ENCODE assay signal across 19 mouse cellular contexts in genomic region chr6:48684806-48685205, GRCm38 (mm10). TPM values are rescaled to one million over a fixed set of nuclear protein-coding genes. Genes with fewer than 3 reads are reported as not detected.
DNase-seq lines count a peak whose midpoint lies in the region; ATAC-seq and TF ChIP-seq lines count a peak whose summit lies in the region.
"Had no signal": no experiment of that assay in that cellular context is flagged by ENCODE, and none has a peak within 500 bp of the region (broad histone marks: within the 10 kb centered on the region; RNA-seq: fewer than 3 reads in every experiment).

No protein-coding gene starts in this region.

- DNase-seq in gastrocnemius, adult 2 months: no peak
- DNase-seq in gastrocnemius, adult 8-10 months (ENCODE audit: low spot score in 2 of 2): no peak
- no peak for DNase-seq in kidney, adult 18-20 months
- peak; percentile 6 for DNase-seq in neural tube, embryonic 10.5 days (ENCODE audit: extremely low spot score, low spot score)
- DNase-seq in layer of hippocampus, adult 8-10 months (ENCODE audit: low spot score in 2 of 2): no peak
- DNase-seq: cerebellum, adult 11-12 months; right cerebral cortex, postnatal 25 days had no signal

- no peaks in the 10 kb centered on the region for H3K27me3 ChIP-seq in kidney, embryonic 15.5 days
- no peaks in the 10 kb centered on the region for H3K27me3 ChIP-seq in neural tube, embryonic 15.5 days (replicated peaks)
- H3K27me3 ChIP-seq in intestine, postnatal 0 days (replicated peaks; ENCODE audit: control insufficient read depth, insufficient read depth, low read length): no peaks in the 10 kb centered on the region
- H3K27me3 ChIP-seq: stomach, embryonic 15.5 days had no signal

- peak; percentile 6; the same call in 1 of the 2 replicates for TF ChIP-seq CTCF in gastrocnemius, adult 2 months (IDR thresholded peaks at IDR 0.05)
- TF ChIP-seq CTCF in intestine, postnatal 0 days (IDR thresholded peaks at IDR 0.05; ENCODE audit: low read depth): 0 out of 2 replicates have a peak, but pooled peaks have one; percentile 5

- H3K4me1 ChIP-seq in kidney, embryonic 15.5 days: no peaks in the 10 kb centered on the region
- no peaks in the 10 kb centered on the region for H3K4me1 ChIP-seq in neural tube, embryonic 15.5 days
- no peaks in the 10 kb centered on the region for H3K4me1 ChIP-seq in intestine, postnatal 0 days (replicated peaks; ENCODE audit: control insufficient read depth, insufficient read depth, low read length)
- H3K4me1 ChIP-seq: hindbrain, embryonic 10.5 days; stomach, embryonic 15.5 days had no signal

- H3K4me3 ChIP-seq in gastrocnemius, adult 2 months: peak overlapping the region; percentile 61
- peak overlapping the region; percentile 29 for H3K4me3 ChIP-seq in kidney, embryonic 15.5 days (replicated peaks)
- no peak overlapping the region for H3K4me3 ChIP-seq in neural tube, embryonic 15.5 days (replicated peaks)
- no peak overlapping the region for H3K4me3 ChIP-seq in intestine, postnatal 0 days (ENCODE audit: low read depth, low read length)
- H3K4me3 ChIP-seq: hindbrain, embryonic 10.5 days; myocyte; stomach, embryonic 15.5 days had no signal

- no peaks in the 10 kb centered on the region for H3K36me3 ChIP-seq in kidney, embryonic 15.5 days
- H3K36me3 ChIP-seq in neural tube, embryonic 15.5 days: no peaks in the 10 kb centered on the region
- no peaks in the 10 kb centered on the region for H3K36me3 ChIP-seq in intestine, postnatal 0 days (ENCODE audit: control insufficient read depth, insufficient read depth)
- H3K36me3 ChIP-seq: hindbrain, embryonic 10.5 days; stomach, embryonic 15.5 days had no signal

- peak overlapping the region; percentile 77 for H3K27ac ChIP-seq in gastrocnemius, adult 2 months
- H3K27ac ChIP-seq in kidney, embryonic 15.5 days: peak overlapping the region; percentile 60
- H3K27ac ChIP-seq in neural tube, embryonic 15.5 days (replicated peaks): no peak overlapping the region
- no peak overlapping the region; the same call in 1 of the 2 replicates for H3K27ac ChIP-seq in intestine, postnatal 0 days (ENCODE audit: low read depth, low read length)
- H3K27ac ChIP-seq: hindbrain, embryonic 10.5 days; stomach, embryonic 15.5 days had no signal

- no peak overlapping the region for H3K9ac ChIP-seq in kidney, embryonic 15.5 days
- H3K9ac ChIP-seq in neural tube, embryonic 15.5 days (replicated peaks): no peak overlapping the region
- H3K9ac ChIP-seq in intestine, postnatal 0 days (ENCODE audit: low read depth, low read length): no peak overlapping the region
- H3K9ac ChIP-seq: stomach, embryonic 15.5 days had no signal

- 54% methylated on average over 4 of the region's 4 CpGs for WGBS in kidney, embryonic 15.5 days
- WGBS in neural tube, embryonic 15.5 days: 75% methylated on average over 4 of the region's 4 CpGs
- WGBS in intestine, postnatal 0 days: 69% methylated on average over 4 of the region's 4 CpGs

- 0 out of 2 replicates have a peak overlapping the region, but pooled peaks have one; percentile 12 for H3K4me2 ChIP-seq in kidney, embryonic 15.5 days
- no peak overlapping the region for H3K4me2 ChIP-seq in neural tube, embryonic 15.5 days
- H3K4me2 ChIP-seq in intestine, postnatal 0 days (replicated peaks; ENCODE audit: low read depth): 0 out of 2 replicates have a peak overlapping the region, but pooled peaks have one; percentile 17
- H3K4me2 ChIP-seq: midbrain, embryonic 11.5 days; stomach, embryonic 15.5 days had no signal

- ATAC-seq in kidney, embryonic 15.5 days (replicated peaks; ENCODE audit: low FRiP score): no peak
- no peak for ATAC-seq in neural tube, embryonic 15.5 days (ENCODE audit: low FRiP score)
- ATAC-seq in intestine, postnatal 0 days: no peak
- ATAC-seq: forebrain, embryonic 14.5 days had no signal

- intact Hi-C loops in gastrocnemius, adult 2 months (cut with DNase I): loop anchor here (10.0 kb wide), 1 partner anchor 60 kb away; the partner anchor contains the start of gene Gimap5

- no peaks in the 10 kb centered on the region for H3K9me3 ChIP-seq in kidney, embryonic 15.5 days (replicated peaks)
- H3K9me3 ChIP-seq in neural tube, embryonic 15.5 days (replicated peaks): no peaks in the 10 kb centered on the region
- H3K9me3 ChIP-seq in intestine, postnatal 0 days (ENCODE audit: control insufficient read depth): no peaks in the 10 kb centered on the region
- H3K9me3 ChIP-seq: hindbrain, embryonic 10.5 days; stomach, embryonic 15.5 days had no signal

RNA-seq across cellular contexts. Expression of gene Gimap4, which starts 0.5 kb away (rescaled TPM):
- total RNA-seq in gastrocnemius, adult 2 months (2021): 1 to 10 TPM; 3.6 to 5.5 TPM
- total RNA-seq in gastrocnemius, adult 8-10 months (2022): 1 to 10 TPM; 2.5 to 4.5 (median 3.9) TPM
- polyA plus RNA-seq in kidney, embryonic 15.5 days (2015; fragmentation: Nextera tagmentation; extraction: Ambion mirVana): 69.5 and 72.5 TPM in 2 replicates
- polyA plus RNA-seq in neural tube, embryonic 15.5 days (2015; fragmentation: Nextera tagmentation; extraction: Ambion mirVana): 1.4 and 4.9 TPM in 2 replicates
- polyA plus RNA-seq in intestine, postnatal 0 days (2015; fragmentation: Nextera tagmentation; extraction: Ambion mirVana): 9.6 and 11.3 TPM in 2 replicates
- under 1 TPM in 2 of 4 experiments, not detected in 2; 0.31 to 0.48 TPM for total RNA-seq in layer of hippocampus, adult 8-10 months (2022)
- total RNA-seq: layer of hippocampus, postnatal 25 days had no signal
- polyA plus RNA-seq: myocyte had no signal

RNA-seq across cellular contexts. Expression of gene Gimap9, which starts 8.9 kb away (rescaled TPM):
- total RNA-seq in gastrocnemius, adult 2 months (2021): 1 to 10 TPM; 1.1 to 1.2 TPM
- total RNA-seq in gastrocnemius, adult 8-10 months (2022): 1 to 10 TPM in 1 of 4 experiments, under 1 TPM in 3; 0.40 to 1.0 (median 0.62) TPM
- 11.7 and 12.6 TPM in 2 replicates for polyA plus RNA-seq in kidney, embryonic 15.5 days (2015; fragmentation: Nextera tagmentation; extraction: Ambion mirVana)
- polyA plus RNA-seq in neural tube, embryonic 15.5 days (2015; fragmentation: Nextera tagmentation; extraction: Ambion mirVana): 1.9 and 11.8 TPM in 2 replicates
- polyA plus RNA-seq in intestine, postnatal 0 days (2015; fragmentation: Nextera tagmentation; extraction: Ambion mirVana): 9.9 and 10.2 TPM in 2 replicates
- total RNA-seq in layer of hippocampus, adult 8-10 months (2022): under 1 TPM; 0.35 to 0.54 (median 0.41) TPM

RNA-seq across cellular contexts. Expression of gene Gimap6, which starts 23.2 kb away (rescaled TPM):
- 10 to 100 TPM in 1 of 2 experiments, 1 to 10 TPM in 1; 8.4 to 13.8 TPM for total RNA-seq in gastrocnemius, adult 2 months (2021)
- 1 to 10 TPM; 8.4 to 9.9 (median 9.1) TPM for total RNA-seq in gastrocnemius, adult 8-10 months (2022)
- 50.6 and 51.3 TPM in 2 replicates for polyA plus RNA-seq in kidney, embryonic 15.5 days (2015; fragmentation: Nextera tagmentation; extraction: Ambion mirVana)
- polyA plus RNA-seq in neural tube, embryonic 15.5 days (2015; fragmentation: Nextera tagmentation; extraction: Ambion mirVana): 8.1 and 16.7 TPM in 2 replicates
- polyA plus RNA-seq in intestine, postnatal 0 days (2015; fragmentation: Nextera tagmentation; extraction: Ambion mirVana): 13.6 and 15.8 TPM in 2 replicates
- 1 to 10 TPM; 3.7 to 4.5 (median 4.2) TPM for total RNA-seq in layer of hippocampus, adult 8-10 months (2022)
- polyA plus RNA-seq: myocyte had no signal

RNA-seq across cellular contexts. Expression of gene Gm28053, which starts 33.6 kb away (rescaled TPM):
- total RNA-seq in gastrocnemius, adult 2 months (2021): under 1 TPM in 1 of 2 experiments, not detected in 1; 0.84 TPM
- 1 to 10 TPM in 3 of 4 experiments, not detected in 1; 1.2 to 2.4 (median 1.4) TPM for total RNA-seq in gastrocnemius, adult 8-10 months (2022)
- 2.7 and 3.3 TPM in 2 replicates for polyA plus RNA-seq in kidney, embryonic 15.5 days (2015; fragmentation: Nextera tagmentation; extraction: Ambion mirVana)
- polyA plus RNA-seq in neural tube, embryonic 15.5 days (2015; fragmentation: Nextera tagmentation; extraction: Ambion mirVana): 1.9 TPM in 1 of 2 replicates, not detected in the other
- polyA plus RNA-seq in intestine, postnatal 0 days (2015; fragmentation: Nextera tagmentation; extraction: Ambion mirVana): 1.3 and 2.3 TPM in 2 replicates
- total RNA-seq in layer of hippocampus, adult 8-10 months (2022): 1 to 10 TPM in 2 of 4 experiments, not detected in 2; 1.5 to 3.0 TPM
- total RNA-seq: left cerebral cortex, postnatal 36 days had no signal
- polyA plus RNA-seq: forebrain, embryonic 14.5 days; hindbrain, embryonic 10.5 days; myocyte had no signal

RNA-seq across cellular contexts. Expression of gene Gimap7, which starts 33.6 kb away (rescaled TPM):
- not detected for total RNA-seq in gastrocnemius, adult 2 months (2021)
- not detected for total RNA-seq in gastrocnemius, adult 8-10 months (2022)
- polyA plus RNA-seq in kidney, embryonic 15.5 days (2015; fragmentation: Nextera tagmentation; extraction: Ambion mirVana): not detected in 2 replicates
- 0.50 TPM in 1 of 2 replicates, not detected in the other for polyA plus RNA-seq in neural tube, embryonic 15.5 days (2015; fragmentation: Nextera tagmentation; extraction: Ambion mirVana)
- 0.09 and 0.16 TPM in 2 replicates for polyA plus RNA-seq in intestine, postnatal 0 days (2015; fragmentation: Nextera tagmentation; extraction: Ambion mirVana)
- total RNA-seq in layer of hippocampus, adult 8-10 months (2022): not detected
- total RNA-seq: adrenal gland, postnatal 4 days; layer of hippocampus, postnatal 25 days; left cerebral cortex, postnatal 36 days had no signal
- polyA plus RNA-seq: cortical plate, adult 2 months; forebrain, embryonic 14.5 days; hindbrain, embryonic 10.5 days; midbrain, embryonic 11.5 days; myocyte; stomach, embryonic 15.5 days had no signal

Comparison
In these comparisons a context has a peak if more than half of its experiments do, and no peak if none do; other contexts are left out.
1. H3K27ac ChIP-seq: peak in gastrocnemius, adult 2 months (single experiment) and kidney, embryonic 15.5 days (single experiment); none in neural tube, embryonic 15.5 days (single experiment) and intestine, postnatal 0 days (single experiment).
2. H3K4me3 ChIP-seq: peak in gastrocnemius, adult 2 months (single experiment) and kidney, embryonic 15.5 days (single experiment); none in neural tube, embryonic 15.5 days (single experiment) and intestine, postnatal 0 days (single experiment).